Mouse (Mus musculus) embryo, embryonic 10.5 days (tissue): ENCODE results near the gene Psmf1.

Source experiments
- DNase-seq: peaks from one replicate; pipeline ENCODE4 v3.0.0-alpha.2; 2015; ENCODE audit warnings: low spot score

Psmf1 gene

DNA sequence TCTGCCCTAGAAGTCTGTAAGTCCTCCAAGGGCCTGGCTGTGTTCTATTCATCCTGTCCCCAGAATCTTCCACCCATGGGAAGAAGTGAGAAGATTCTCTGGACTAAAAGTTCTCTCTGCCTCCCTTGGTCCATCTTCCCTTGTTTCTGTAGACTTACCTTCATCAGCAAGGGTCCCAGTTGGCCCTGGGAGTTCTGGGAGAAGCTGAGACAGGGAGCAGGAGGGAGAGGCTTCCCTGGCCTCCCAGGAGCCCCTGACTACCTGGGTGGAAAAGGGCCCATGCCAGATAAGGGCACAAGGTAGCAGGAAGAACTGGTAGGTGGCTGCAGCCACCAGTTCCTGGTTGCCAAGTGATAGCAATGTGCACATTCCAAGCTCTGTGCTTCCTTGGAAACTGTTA lies at the start of gene Psmf1:
Gene Psmf1, minus strand, starts transcription at position 342 of the 400 bp plus-strand sequence.
- DNase-seq, result no peak

DNA sequence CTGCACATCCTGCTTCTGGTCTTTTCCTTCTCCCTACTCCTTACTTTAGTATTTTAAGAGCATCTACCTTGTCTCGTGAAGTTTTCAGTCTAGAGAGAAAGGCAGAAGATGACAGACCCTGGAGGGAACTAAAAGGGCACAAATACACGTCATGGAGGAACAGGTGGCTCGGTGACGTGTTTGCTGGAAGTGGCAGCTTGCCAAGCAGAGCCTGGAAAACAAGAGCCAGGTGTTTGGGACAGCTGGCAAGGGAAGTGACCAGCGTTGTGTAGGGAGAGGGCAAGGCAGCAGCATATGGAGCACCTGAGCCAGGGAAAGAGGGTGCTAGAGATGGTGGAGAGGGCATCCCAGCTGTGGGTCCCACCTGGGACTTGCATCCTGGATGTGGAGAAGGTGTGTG lies 47.2 kb upstream of the Psmf1 start:
- no peak for DNase-seq

DNA sequence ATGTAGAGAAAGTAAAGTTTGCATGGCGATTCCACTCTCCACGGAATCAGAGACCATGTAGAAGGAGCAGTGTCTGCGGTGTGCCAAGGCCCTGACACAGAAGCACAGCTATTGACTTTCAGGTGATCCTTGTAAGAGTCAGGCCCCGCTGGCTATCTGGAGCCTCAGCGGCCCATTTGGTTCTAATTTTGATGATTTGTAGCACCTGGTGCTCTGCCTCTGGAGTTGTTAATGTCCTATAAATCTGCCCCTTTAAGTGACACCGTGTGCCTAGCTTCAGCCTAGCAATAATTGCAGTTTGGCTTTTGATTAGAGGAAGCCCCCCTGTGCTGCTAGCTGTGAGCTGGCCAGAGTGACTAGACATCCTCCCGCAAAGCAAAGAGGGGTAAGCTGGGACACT lies 46.2 kb upstream of the Psmf1 start:
- DNase-seq, result peak; percentile 67

DNA sequence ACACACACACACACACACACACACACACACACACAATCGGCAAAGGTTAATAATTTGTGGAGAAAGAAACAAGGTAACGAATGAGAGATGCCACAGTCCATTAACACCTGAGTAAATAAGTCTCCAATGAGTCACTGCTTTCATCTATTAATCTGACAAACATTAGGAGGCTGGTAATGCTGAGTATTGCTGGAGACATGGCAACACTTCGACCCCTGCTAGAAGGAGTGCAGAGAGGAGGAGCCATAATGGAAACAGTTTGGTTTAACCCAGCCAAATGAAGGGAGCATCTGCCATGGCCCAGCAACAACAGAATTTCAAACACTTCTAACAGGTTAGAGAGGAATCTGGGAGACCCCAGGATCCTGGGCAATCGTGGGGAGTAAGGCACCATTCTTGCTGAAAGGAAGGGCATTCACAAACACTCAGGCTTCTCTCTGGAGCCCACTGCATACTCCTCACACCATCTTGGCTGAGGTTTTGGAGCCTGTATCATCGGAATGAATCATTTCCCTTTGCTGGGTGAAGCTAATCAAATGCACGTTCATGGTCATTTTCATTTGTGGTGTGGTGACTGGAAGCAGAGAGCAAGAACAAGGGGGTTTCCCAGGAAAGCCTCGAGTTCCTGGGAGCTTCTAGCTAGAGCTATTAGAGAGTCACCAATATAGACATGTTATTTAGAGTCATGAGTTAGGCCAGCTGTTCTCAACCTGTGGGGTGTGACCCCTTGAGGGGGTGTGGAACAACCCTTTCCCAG lies 44.4 kb upstream of the Psmf1 start:
- no peak for DNase-seq

DNA sequence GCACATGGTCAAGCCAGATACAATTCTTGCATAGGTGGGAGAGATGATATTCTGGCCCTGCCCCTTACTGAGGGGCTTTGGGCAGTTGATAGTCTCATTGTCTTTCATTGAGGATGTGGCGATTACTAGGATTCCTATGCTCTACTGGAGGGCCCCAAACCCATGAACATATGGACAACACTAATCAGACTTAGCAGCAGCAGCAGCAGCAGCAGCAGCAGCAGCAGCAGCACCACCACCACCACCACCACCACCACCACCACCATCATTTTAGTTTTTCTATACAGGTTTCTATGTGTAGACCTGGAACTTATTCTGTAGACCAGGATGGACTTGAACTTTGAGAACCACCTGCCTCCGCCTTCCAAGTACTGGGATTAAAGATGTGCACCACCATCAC lies 39.5 kb upstream of the Psmf1 start:
- no peak for DNase-seq

DNA sequence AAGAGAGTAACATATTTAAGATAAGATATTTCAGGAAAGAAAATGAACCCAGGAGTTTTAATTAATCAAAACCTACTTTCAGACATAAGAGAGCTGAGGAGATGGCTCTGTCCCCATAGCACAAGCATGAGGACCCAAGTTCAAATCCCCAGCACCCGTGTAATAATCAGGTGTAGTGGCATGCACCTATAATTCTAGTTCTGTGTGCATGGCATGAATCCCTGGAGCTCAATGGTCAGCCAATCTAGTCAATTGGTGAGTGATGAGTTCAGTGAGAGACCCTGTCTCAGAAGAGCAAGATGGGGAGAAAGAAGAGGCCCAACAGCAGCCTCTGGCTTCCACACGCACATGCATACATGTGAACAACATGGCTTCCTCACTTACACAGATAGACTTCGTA lies 33.4 kb upstream of the Psmf1 start:
- no peak for DNase-seq

DNA sequence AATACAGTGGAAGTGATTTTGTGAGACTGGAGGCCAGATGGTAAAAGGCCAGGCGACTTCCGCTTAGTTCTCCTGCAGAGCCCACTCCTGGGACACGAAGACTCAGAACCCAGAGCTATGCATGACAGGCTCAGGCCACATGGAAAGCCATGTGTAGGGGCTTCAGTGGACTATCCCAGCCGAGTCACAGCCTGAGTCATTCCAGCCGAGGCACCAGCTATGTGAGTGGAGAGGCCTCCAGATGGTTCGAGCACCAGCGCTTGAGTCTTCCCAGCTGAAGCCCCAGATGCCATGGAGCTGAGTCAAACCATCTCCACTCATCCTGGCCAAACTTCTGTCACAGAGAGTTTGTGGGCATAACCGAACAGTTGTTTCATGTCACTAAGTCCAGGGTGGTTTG lies 29.5 kb upstream of the Psmf1 start:
- no peak for DNase-seq

DNA sequence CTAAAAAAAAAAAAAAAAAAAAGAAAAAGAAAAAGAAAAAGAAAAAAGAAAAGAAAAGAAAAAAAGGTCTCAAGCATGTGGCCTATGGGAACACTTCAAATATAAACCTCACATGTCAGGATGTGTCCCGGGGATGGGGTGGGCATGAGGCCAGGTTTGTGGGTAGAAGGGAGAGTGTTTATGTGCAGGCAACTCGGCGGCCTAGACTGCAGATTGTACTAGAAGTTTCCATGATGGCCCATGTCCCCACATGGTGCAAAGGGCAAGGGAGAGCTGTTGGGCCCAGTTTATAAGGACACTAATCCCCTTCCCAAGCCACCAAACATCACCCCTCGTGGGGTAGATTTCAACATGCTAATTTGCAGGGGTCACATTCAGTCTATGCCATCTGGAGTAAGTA lies 28.2 kb upstream of the Psmf1 start:
- DNase-seq, result no peak

DNA sequence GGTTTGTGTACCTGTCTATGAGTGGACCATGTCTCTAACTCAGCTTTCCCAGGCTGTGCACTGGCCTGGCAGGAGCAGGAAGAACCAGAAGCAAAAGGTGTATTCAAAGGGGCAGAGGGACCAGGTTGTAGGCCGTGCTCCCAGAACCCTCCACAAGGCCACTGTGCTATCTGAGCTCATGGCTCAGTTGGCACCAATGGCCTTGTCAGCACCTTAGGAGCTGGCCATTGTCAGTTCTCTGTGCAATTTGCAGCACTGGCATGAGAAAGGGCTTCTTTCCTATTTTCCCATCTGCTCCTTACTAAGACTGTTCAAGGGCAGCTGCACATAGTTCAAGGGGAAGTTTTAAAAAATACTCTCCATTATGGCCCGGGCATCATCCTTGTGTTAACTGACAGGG lies 20.6 kb upstream of the Psmf1 start:
- DNase-seq, result no peak

DNA sequence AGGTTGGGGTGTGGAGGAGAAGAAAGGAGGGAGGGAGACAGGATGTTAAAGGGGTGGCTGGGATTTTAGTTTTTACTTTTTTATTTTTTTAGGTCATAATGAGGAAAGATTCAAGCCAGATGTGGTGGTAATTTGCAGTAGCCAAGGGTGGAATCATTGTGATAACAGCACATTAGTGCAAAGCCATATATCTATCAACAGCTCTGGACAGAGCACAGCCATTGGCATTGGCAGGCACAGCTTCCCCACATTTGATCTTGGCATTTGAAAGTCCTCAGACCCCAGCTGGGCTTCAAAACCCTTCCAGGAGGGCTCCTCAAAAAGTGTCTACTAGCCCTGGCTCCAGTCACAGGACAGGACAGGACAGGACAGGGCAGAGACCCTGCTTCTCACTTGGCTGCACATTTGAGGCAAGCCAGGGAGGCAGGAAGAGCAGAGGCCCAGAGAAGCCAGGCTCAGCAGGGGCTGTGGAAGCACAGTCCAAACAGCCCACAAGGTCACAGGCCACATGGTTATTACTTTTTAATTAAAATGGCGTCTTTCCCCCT lies 14.9 kb upstream of the Psmf1 start:
- DNase-seq, result peak; percentile 33

DNA sequence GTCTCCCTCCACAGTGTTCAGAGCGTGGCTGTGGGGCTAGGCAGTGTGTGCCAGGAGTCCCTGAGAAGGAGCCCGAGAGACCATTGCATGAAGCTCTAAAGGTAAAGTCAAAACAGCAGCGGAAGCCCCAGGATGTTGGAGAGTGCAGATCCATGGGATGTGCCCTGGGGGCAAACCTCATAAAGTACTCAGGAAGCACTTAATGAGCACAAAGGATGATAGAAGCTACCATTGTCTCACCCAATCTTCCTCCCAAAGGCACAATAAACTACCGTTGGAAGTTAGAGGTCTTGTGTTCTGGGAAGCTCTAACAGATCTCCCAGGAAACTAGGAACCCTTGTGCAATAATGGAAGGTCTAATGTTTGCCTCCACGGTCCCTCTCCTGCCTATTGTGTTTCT lies 13.5 kb upstream of the Psmf1 start:
- no peak for DNase-seq

DNA sequence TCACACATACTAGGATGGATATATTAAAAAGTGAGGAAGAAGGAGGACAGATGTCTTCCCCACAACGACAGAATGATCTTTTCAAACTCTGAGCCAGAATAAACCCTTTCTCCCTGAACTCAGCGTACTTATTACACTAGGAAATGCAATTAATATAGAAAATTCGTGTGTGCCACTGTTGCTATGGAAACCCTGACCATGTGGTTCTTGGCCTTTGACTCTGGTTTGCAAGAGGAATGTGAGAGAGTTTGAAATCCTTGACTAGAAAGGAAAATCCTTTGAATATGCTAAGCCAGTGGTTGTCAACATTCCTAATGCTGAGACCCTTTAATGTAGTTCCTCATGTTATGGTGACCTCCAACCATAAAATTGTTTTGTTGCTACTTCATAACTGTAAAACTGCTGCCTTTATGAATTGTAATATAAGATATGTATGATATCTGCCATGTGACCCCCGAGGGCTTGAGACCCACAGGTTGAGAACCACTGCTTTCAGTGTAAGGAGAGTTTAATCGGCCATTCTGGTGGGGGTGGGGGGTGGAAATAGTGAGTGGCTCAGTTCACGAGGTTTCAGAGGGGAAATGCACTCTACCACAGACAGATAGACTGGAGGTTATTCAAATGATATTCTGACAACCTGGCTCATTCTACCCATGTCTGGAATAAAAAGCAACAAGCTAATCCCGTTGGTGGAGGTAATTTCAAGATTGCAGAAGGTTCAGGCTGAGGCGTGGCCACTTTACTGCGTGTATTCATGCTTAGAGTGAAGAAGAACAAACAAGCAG lies 12.5 kb upstream of the Psmf1 start:
- DNase-seq, result peak; percentile 50

DNA sequence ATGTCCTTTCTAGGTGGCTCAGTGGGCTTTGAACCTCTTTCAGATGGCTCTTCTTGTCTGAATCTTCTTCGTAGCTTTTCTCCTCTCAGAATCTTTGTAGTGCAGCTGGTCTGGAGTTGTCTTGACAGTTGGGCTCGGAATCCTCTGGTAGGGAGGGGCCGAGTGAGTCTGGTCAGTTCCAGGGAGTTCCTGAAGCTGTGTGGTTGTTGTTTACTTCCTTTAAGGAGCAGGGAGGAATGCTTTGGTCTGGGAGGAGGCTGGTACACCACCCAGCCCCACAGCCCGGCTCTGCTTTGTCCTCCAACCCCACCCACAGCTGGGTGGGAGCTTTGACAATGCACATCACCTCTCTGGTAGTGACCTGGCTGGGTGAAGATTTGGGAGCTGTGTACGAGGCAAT lies 7.3 kb upstream of the Psmf1 start:
- no peak for DNase-seq

DNA sequence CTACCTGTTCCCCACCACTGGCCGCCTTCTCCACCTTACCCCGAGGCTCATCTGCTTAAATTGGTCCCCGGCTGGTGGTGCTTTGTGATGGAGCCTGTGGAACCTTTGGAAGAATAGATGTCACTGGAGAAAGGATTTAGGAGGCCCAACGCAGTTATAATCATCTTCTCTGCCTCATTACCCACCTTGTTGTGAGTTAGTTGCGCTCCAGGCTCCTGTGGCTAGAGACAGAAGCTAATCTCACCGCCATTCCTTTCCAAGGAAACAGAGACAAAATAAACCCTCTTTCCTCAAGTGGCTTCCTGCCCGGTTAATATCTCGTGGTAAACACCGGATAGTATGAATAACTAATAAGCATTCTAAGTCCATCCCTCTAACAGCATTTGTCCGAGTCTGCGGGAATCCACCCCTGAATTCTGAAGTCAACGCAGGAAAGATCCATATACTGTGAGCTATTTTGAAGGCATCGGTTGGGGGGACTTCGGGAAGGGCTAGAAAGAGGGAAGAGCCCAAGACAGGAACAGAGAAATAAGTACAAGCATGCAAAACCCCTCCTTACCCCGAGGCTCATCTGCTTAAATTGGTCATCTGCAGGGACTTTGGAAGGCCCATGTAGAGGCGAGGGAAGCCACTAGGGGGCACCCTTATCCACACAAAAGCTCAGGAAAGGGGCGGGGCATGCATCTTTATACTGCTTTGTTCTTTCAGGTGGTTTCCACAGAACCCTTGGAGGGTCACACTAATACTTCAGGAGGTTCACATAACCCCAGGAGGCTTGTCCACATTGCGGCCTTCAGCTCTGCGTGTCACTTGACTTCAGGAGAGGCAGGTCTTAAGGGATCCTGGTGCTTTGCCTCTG lies 4.1 kb upstream of the Psmf1 start:
- DNase-seq, result peak; percentile 95

DNA sequence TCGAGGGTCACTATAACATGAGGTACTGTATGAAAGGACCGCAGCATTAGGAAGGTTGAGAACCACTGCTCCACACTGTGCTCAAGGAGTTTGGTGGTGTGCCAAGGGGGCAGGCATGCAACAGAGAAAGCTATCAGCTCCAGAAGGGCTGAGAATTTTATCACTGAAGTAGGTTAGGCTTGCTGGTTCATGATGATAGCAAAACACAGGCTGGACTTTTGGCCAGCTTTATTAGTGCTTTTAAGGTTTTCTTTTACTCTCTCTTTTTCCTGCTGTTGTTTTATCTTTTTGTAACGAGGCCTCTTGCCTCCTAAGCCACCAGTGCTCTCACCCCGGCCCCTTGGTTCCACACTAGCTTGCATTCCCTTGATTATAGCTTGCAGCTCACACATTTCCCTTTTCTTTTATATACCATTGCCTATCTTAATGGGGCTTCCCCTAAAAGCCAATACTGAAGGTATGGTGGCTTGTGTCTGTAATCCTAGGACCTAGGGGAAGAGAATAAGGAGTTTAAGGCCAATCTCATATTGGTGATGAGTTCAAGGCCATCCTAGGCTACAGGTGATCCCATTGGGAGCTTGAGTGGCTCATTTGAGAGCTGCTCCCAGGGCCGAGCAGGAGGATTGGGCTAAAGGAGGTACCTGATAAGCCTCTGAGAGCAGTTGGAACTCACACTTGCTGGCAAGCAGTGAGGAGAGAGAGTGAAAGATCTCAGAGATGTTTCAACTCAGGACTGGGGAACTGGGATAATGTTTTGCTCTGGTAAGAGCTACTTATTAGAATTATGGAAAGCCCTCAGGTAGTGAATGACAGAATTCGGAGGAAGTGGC lies 921 bp downstream of the Psmf1 start:
- DNase-seq, result no peak

DNA sequence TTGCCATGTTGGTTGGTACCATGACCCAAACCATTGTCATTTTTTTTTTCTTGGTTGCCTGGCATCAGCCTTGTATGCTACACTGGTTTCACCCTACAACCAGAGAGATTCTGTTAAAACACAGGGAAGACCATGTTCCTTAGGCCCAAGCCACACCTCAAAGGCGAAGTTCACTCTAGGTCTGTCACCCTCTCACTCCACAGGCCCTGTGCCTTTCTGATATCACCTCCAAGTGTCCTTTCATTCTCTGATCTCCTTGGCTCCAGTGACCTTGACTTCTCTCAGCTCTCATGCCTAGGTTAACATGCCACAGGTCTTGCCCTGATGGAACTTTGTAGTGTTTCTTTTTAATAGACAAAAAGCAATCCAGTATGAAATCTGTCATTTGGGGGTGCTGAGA lies 1.9 kb downstream of the Psmf1 start:
- no peak for DNase-seq

DNA sequence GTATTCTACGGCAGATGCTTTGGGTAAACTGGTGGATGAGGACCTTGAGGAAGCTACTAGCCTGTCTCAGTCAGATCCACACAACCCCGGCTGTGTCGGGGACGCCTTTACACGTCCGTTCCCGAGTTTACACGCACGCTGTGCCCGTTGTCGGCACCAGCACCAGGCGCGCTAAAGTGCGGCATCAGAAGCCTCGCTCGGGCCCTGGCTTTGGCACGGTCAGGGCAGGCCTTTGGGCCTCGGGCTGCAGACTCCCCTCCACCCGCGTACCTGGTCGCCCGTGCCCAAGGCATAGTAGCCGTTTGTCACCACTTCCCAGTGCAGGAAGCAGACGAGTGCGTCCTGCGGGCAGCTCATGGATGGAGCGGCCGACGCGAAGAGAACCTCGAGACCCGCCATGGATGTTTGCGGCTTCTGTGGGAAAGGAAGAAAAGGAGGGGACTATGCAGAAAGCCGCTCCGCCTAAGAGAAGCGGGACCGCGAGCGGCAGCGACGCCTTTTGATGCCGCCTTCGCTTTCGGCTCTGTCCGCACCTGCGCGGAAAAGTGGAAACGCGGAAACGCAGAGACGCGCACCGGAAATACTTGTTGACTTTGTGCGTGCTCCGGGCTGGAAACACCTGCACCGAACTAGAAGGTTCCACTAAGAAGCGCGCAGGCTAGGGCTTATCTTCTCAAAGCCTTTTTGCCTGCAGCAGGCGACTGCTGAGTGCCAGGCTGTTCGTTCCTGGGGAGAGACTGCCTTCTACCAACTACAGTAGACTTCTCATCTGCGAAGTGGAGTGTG lies 3.1 kb downstream of the Psmf1 start:
- DNase-seq, result peak; percentile 93

DNA sequence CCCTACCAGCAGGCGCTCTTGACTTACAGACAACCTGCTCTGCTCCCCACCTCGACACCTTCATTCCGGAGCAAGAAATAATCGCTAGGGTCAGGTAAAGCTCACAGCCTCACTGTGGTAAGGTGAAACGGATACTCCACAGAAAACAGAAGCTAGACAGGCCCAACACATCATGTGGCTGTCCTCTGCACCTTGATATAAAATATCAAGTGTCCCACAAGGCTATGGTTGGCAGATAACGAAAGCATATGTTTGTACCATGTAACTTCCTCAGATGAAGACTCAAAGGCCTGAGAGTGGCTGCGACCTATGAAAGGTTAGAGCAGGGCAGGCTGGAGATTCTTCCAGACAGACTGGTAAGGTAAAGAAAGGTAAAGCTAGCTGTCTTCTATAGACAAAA lies 4.5 kb downstream of the Psmf1 start:
- no peak for DNase-seq

DNA sequence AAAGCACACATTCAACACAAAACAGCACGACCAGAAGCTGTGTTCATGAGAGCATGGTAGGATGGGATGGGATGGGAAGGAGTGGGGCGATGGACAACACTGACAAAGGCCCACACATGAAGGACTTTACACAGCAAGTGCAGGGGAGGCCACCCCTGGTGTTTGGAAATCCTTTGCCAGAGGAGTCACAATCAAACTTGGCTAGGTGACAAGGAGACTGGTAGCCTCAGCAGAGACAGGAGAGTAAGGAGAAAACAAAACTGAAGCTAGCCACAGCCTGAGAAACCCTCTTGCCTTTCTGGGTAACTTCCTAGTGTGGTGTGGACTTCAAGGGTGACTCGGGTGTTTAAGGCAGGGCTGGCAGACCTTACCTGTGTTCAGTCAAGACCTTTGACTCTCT lies 4.9 kb downstream of the Psmf1 start:
- DNase-seq, result no peak

DNA sequence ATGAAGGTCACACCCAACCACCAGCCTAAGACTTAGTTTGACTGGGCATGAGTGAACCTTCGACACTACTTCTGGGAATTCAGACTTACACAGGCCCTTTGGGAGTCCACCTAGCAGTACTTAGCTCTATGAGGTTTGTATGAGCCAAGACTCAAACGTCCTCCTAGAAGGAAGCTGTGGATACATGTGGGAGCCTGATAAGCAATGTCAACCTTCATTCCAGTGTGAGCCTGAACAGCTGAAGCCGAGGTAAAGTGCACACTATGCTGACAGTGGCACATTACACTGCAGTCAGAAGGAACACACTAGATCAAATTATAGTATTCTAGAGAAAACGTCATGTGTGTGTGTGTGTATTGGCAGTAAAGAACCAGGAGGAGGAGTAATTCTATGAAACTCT lies 5.5 kb downstream of the Psmf1 start:
- DNase-seq, result no peak

DNA sequence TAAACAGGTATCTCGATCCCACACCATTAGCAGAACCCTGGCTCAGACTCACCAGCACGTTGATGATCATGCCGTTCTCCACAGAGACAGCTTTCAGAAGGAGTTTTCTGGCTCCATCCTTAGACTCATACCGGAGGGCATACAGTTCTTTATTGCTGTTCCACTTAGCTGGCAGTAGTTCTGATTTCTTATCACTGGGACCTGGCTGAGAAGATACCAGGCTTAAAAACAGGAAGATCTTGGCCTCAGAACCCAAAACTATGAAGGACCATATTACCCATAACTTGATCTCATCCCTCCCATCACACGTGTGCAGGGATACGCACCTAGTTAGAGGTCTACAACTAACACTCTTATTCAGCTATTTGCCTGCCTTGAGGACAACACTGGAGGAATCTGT lies 8.6 kb downstream of the Psmf1 start:
- no peak for DNase-seq
